Mouse (Mus musculus): ENCODE measurements around the gene Syt1.

GRCm38 (mm10) chr10:108804380-108804779 is 206.4 kb downstream of the Syt1 start:
- TF ChIP-seq CTCF (IDR thresholded peaks at IDR 0.05; ENCODE audit: extremely low read depth, insufficient read length, insufficient replicate concordance, low read depth, low read length) (no peak), POLR2A (IDR thresholded peaks at IDR 0.05; ENCODE audit: low read depth, low read length) (no peak)
